Mouse (Mus musculus) liver, embryonic 13.5 days (tissue): ENCODE results near the gene Tmem200a. TPM values are rescaled to one million over a fixed set of nuclear protein-coding genes. Genes with fewer than 3 reads are reported as not detected.

Source experiments
- ATAC-seq: fragments of 200-750 bp; cut with Nextera tagmentation; 2 replicates; pipeline ENCODE4 v1.8.0; 2017; ENCODE audit warnings: low read depth, mild to moderate bottlenecking, moderate number of reproducible peaks, moderate library complexity
- DNase-seq: peaks from one replicate; pipeline ENCODE4 v3.0.0; 2022
- H3K27ac ChIP-seq: fragments of 300-500 bp; sonication (generic); 2 replicates; pipeline ENCODE4 v1.5.1; 2015; ENCODE audit warnings: moderate library complexity, mild to moderate bottlenecking, inconsistent platforms
- H3K27me3 ChIP-seq: fragments of 300-500 bp; sonication (generic); 2 replicates; pipeline ENCODE4 v1.6.1; 2015; ENCODE audit warnings: mild to moderate bottlenecking, inconsistent platforms
- H3K36me3 ChIP-seq: fragments of 300-500 bp; sonication (generic); 2 replicates; pipeline ENCODE4 v1.6.1; 2015; ENCODE audit warnings: mild to moderate bottlenecking, inconsistent platforms
- H3K4me1 ChIP-seq: fragments of 300-500 bp; sonication (generic); replicated peaks from 2 replicates; pipeline ENCODE4 v1.6.1; 2015; ENCODE audit warnings: inconsistent platforms
- H3K4me2 ChIP-seq: fragments of 300-500 bp; sonication (generic); 2 replicates; pipeline ENCODE4 v1.6.1; 2015; ENCODE audit warnings: inconsistent platforms, mild to moderate bottlenecking, moderate library complexity
- H3K4me3 ChIP-seq: fragments of 300-500 bp; sonication (generic); replicated peaks from 2 replicates; pipeline ENCODE4 v1.5.1; 2015; ENCODE audit warnings: mild to moderate bottlenecking, inconsistent platforms
- H3K9ac ChIP-seq: fragments of 300-500 bp; sonication (generic); 2 replicates; pipeline ENCODE4 v1.6.1; 2015; ENCODE audit warnings: mild to moderate bottlenecking, inconsistent platforms
- H3K9me3 ChIP-seq: fragments of 300-500 bp; sonication (generic); replicated peaks from 2 replicates; pipeline ENCODE4 v1.6.1; 2016; ENCODE audit warnings: inconsistent platforms
- WGBS: fragments of 180-500 bp; shearing (Covaris S2); methylation state at CpG from one replicate; pipeline ENCODE4 v1.1.7; 2015; ENCODE audit not compliant: insufficient replicate concordance; 5-methylcytosine and 5-hydroxymethylcytosine counted together
- polyA plus RNA-seq: library from polyadenylated mRNA; unstranded; fragments of >200 nt; fragmentation: Nextera tagmentation; extraction: Ambion mirVana; gene quantifications from 2 replicates; pipeline ENCODE4 v1.2.1, GENCODE M21; 2015

Tmem200a gene
- polyA plus RNA-seq, 1 experiment from 2014 or later = 0.56 TPM

GRCm38 (mm10) chr10:26059662-26060307 is 19.1 kb downstream of the Tmem200a start:
- Histone ChIP-seq H3K27me3 (no peaks in the 10 kb centered on the region), H3K4me3 (no peak overlapping the region), H3K4me2 (no peak overlapping the region), H3K9ac (no peak overlapping the region), H3K27ac (no peak overlapping the region), H3K36me3 (no peaks in the 10 kb centered on the region), H3K9me3 (no peaks in the 10 kb centered on the region), H3K4me1 (no peaks in the 10 kb centered on the region)
- no peak for DNase-seq
- no peak for ATAC-seq
- 79% methylated on average over 3 of the region's 3 CpGs for WGBS

- no peaks in the 10 kb centered on the region for H3K36me3 ChIP-seq
- H3K9ac ChIP-seq = no peak overlapping the region
- no peaks in the 10 kb centered on the region for H3K27me3 ChIP-seq
- H3K9me3 ChIP-seq = no peaks in the 10 kb centered on the region
- H3K4me3 ChIP-seq = no peak overlapping the region
- H3K27ac ChIP-seq = no peak overlapping the region
- 65% methylated on average over 2 of the region's 2 CpGs for WGBS
- DNase-seq (no peak), ATAC-seq (no peak)
- H3K4me2 ChIP-seq = no peak overlapping the region
- H3K4me1 ChIP-seq = no peaks in the 10 kb centered on the region
Measured at GRCm38 (mm10) chr10:26051177-26051576, 27.7 kb downstream of the Tmem200a start.

- no peaks in the 10 kb centered on the region for H3K36me3 ChIP-seq
- H3K9ac ChIP-seq = no peak overlapping the region
- H3K4me1 ChIP-seq = no peaks in the 10 kb centered on the region
- no peak overlapping the region for H3K27ac ChIP-seq
- no peak overlapping the region for H3K4me3 ChIP-seq
- no peaks in the 10 kb centered on the region for H3K27me3 ChIP-seq
- H3K9me3 ChIP-seq = no peaks in the 10 kb centered on the region
- no peak overlapping the region for H3K4me2 ChIP-seq
- 60% methylated on average over 5 of the region's 5 CpGs for WGBS
- ATAC-seq (no peak), DNase-seq (no peak)
Measured at GRCm38 (mm10) chr10:26034931-26035330, 43.9 kb downstream of the Tmem200a start.

- H3K4me2 ChIP-seq = no peak overlapping the region
- no peak overlapping the region for H3K4me3 ChIP-seq
- DNase-seq (no peak), ATAC-seq (no peak)
- H3K27ac ChIP-seq = no peak overlapping the region
- no peaks in the 10 kb centered on the region for H3K4me1 ChIP-seq
- H3K9me3 ChIP-seq = no peaks in the 10 kb centered on the region
- no peak overlapping the region for H3K9ac ChIP-seq
- no peaks in the 10 kb centered on the region for H3K27me3 ChIP-seq
- no peaks in the 10 kb centered on the region for H3K36me3 ChIP-seq
- WGBS = 51% methylated on average over 3 of the region's 3 CpGs
Measured at GRCm38 (mm10) chr10:26018740-26019139, 60.1 kb downstream of the Tmem200a start.

GRCm38 (mm10) chr10:26014298-26014697 is 64.6 kb downstream of the Tmem200a start:
- no peak for DNase-seq
- Histone ChIP-seq H3K36me3 (no peaks in the 10 kb centered on the region), H3K27ac (no peak overlapping the region), H3K4me2 (no peak overlapping the region), H3K9ac (no peak overlapping the region), H3K9me3 (no peaks in the 10 kb centered on the region), H3K4me3 (no peak overlapping the region), H3K27me3 (no peaks in the 10 kb centered on the region), H3K4me1 (no peaks in the 10 kb centered on the region)
- no peak for ATAC-seq
- WGBS = 23% methylated on average over 1 of the region's 1 CpGs

GRCm38 (mm10) chr10:26008948-26009347 is 69.9 kb downstream of the Tmem200a start:
- no peak for DNase-seq
- WGBS = 41% methylated on average over 5 of the region's 5 CpGs
- ATAC-seq = no peak

GRCm38 (mm10) chr10:26005471-26005870 is 73.4 kb downstream of the Tmem200a start:
- Histone ChIP-seq H3K9ac (no peak overlapping the region), H3K9me3 (no peaks in the 10 kb centered on the region), H3K4me3 (no peak overlapping the region), H3K4me1 (no peaks in the 10 kb centered on the region), H3K27me3 (no peaks in the 10 kb centered on the region), H3K27ac (no peak overlapping the region), H3K4me2 (no peak overlapping the region), H3K36me3 (no peaks in the 10 kb centered on the region)
- WGBS = 68% methylated on average over 6 of the region's 6 CpGs
- no peak for DNase-seq
- no peak for ATAC-seq

More at GRCm38 (mm10) chr10:26008948-26009347, 69.9 kb downstream of the Tmem200a start:
- Histone ChIP-seq H3K27me3 (no peaks in the 10 kb centered on the region), H3K27ac (no peak overlapping the region), H3K9ac (no peak overlapping the region), H3K4me2 (no peak overlapping the region), H3K4me3 (no peak overlapping the region), H3K4me1 (no peaks in the 10 kb centered on the region), H3K9me3 (no peaks in the 10 kb centered on the region), H3K36me3 (no peaks in the 10 kb centered on the region)

DNA sequence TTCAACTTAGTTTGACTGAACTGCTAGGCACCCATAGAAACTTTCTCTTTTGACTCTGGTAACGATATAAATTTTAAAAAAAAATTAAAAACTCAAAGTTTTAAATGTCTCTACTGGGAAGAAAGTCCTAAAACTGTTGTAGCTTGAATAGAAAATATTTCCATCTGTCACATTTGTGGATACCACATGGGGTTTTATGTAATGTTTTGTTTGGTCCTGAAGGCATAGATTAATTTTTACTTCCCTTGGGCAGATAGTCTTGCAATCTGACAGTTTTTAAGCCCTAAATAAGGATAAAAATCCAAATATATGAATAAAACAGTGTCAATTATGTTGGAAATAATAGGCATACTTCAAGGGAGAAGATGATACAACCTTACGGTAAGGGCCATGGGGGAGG is 78.0 kb downstream of the Tmem200a start:
- H3K9me3 ChIP-seq = no peaks in the 10 kb centered on the region
- no peaks in the 10 kb centered on the region for H3K36me3 ChIP-seq
- DNase-seq (no peak), ATAC-seq (no peak)
- no peak overlapping the region for H3K4me3 ChIP-seq
- 78% methylated on average over 2 of the region's 2 CpGs for WGBS
- H3K27me3 ChIP-seq = no peaks in the 10 kb centered on the region
- H3K4me2 ChIP-seq = no peak overlapping the region
- no peak overlapping the region for H3K27ac ChIP-seq
- H3K4me1 ChIP-seq = no peaks in the 10 kb centered on the region
- no peak overlapping the region for H3K9ac ChIP-seq

DNA sequence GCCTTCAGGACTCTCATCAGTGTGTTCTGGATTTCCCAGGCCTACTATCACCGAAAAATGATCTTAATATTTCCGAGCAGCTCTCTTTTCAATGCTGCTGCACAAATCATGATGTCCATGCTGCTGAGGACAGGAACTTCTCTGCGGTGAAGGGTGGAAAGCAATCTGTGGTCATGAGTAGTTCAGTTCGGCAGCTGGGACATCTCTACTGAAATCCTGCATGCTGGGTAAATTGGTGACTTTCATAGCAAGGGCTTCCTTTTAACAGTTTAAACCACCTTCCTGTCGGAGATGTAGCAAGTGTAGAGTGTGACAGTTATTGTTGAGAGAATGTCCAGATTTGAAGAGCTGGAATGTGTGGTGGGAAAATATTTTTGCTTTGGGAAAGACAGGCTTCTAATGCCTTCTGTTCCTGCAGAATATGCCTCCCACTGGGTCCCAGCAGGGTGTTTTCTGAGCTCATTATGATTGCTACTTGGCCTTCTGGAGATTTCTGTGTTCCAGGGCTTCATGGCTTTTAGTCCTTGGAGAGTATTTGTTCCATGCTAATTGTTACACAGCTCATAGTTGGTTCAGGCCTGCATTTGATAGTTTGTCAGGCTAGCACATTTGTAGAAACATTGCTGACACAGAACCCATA is 79.4 kb downstream of the Tmem200a start:
- ATAC-seq (no peak), DNase-seq (no peak)
- no peak overlapping the region for H3K9ac ChIP-seq
- H3K27me3 ChIP-seq = no peaks in the 10 kb centered on the region
- H3K4me1 ChIP-seq = no peaks in the 10 kb centered on the region
- H3K4me2 ChIP-seq = no peak overlapping the region
- H3K4me3 ChIP-seq = no peak overlapping the region
- H3K36me3 ChIP-seq = no peaks in the 10 kb centered on the region
- no peaks in the 10 kb centered on the region for H3K9me3 ChIP-seq
- WGBS = 64% methylated on average over 5 of the region's 5 CpGs
- no peak overlapping the region for H3K27ac ChIP-seq

- Histone ChIP-seq H3K4me3 (no peak overlapping the region), H3K36me3 (no peaks in the 10 kb centered on the region), H3K9me3 (no peaks in the 10 kb centered on the region), H3K4me1 (no peaks in the 10 kb centered on the region), H3K27me3 (no peaks in the 10 kb centered on the region), H3K27ac (no peak overlapping the region), H3K9ac (no peak overlapping the region), H3K4me2 (no peak overlapping the region)
- 56% methylated on average over 2 of the region's 2 CpGs for WGBS
- no peak for ATAC-seq
- no peak for DNase-seq
Measured at GRCm38 (mm10) chr10:25984056-25984455, 94.8 kb downstream of the Tmem200a start.

GRCm38 (mm10) chr10:25982617-25983016 is 96.2 kb downstream of the Tmem200a start:
- H3K4me2 ChIP-seq = no peak overlapping the region
- no peak overlapping the region for H3K27ac ChIP-seq
- DNase-seq (no peak), ATAC-seq (no peak)
- no peak overlapping the region for H3K9ac ChIP-seq
- no peaks in the 10 kb centered on the region for H3K4me1 ChIP-seq
- no peak overlapping the region for H3K4me3 ChIP-seq
- no peaks in the 10 kb centered on the region for H3K36me3 ChIP-seq
- 45% methylated on average over 1 of the region's 1 CpGs for WGBS
- H3K9me3 ChIP-seq = no peaks in the 10 kb centered on the region
- no peaks in the 10 kb centered on the region for H3K27me3 ChIP-seq

GRCm38 (mm10) chr10:25962863-25963262 is 116.0 kb downstream of the Tmem200a start:
- H3K27me3 ChIP-seq = no peaks in the 10 kb centered on the region
- H3K4me2 ChIP-seq = no peak overlapping the region
- no peaks in the 10 kb centered on the region for H3K36me3 ChIP-seq
- WGBS = 46% methylated on average over 4 of the region's 4 CpGs
- ATAC-seq = no peak
- H3K4me1 ChIP-seq = no peaks in the 10 kb centered on the region
- H3K4me3 ChIP-seq = no peak overlapping the region
- DNase-seq = no peak
- no peak overlapping the region for H3K9ac ChIP-seq
- 0 out of 2 replicates have a peak, but pooled peaks cover 2% of the 10 kb centered on the region for H3K9me3 ChIP-seq
- H3K27ac ChIP-seq = no peak overlapping the region
